Mouse (Mus musculus): ENCODE measurements around the gene Gm17949. TPM values are rescaled to one million over a fixed set of nuclear protein-coding genes. Genes with fewer than 3 reads are reported as not detected.

Gm17949 gene
- polyA plus RNA-seq, 1 experiment = 0.04 TPM

- TF ChIP-seq MYOG (IDR thresholded peaks at IDR 0.05; ENCODE audit: control insufficient read depth in 1 of 3, insufficient read depth in 1 of 3, insufficient read length in 2 of 3, low read depth in 2 of 3) = no peak
- no peak for TF ChIP-seq TCF3 (IDR thresholded peaks at IDR 0.05; ENCODE audit: insufficient read length, low read depth)
- TF ChIP-seq POLR2A (IDR thresholded peaks at IDR 0.05; ENCODE audit: insufficient read length, low read depth) = no peak
- peak in 1 of 3 experiments; percentile 13 for TF ChIP-seq MYOD1 (IDR thresholded peaks at IDR 0.05; ENCODE audit: control insufficient read depth in 1 of 3, insufficient read length in 2 of 3, low read depth in 2 of 3)
- TF ChIP-seq USF1 (IDR thresholded peaks at IDR 0.05; ENCODE audit: low read depth) = no peak
- no peak for TF ChIP-seq REST (IDR thresholded peaks at IDR 0.05; ENCODE audit: insufficient read depth, insufficient read length)
- Histone ChIP-seq H3K36me3 (ENCODE audit: control insufficient read depth, insufficient read depth) (no peaks in the 10 kb centered on the region), H3K27me3 (ENCODE audit: control insufficient read depth, insufficient read depth, insufficient read length) (peaks cover 56% of the 10 kb centered on the region), H3K79me2 (ENCODE audit: control insufficient read depth, insufficient read depth) (no peaks in the 10 kb centered on the region), H3ac (ENCODE audit: control insufficient read depth, insufficient read length) (no peak overlapping the region), H3K4me3 (no peak overlapping the region), H3K4me2 (ENCODE audit: low read depth) (no peak overlapping the region)
These were observed 34.5 kb upstream of the Gm17949 start for GRCm38 (mm10) chr17:56976531-56977390.

DNA sequence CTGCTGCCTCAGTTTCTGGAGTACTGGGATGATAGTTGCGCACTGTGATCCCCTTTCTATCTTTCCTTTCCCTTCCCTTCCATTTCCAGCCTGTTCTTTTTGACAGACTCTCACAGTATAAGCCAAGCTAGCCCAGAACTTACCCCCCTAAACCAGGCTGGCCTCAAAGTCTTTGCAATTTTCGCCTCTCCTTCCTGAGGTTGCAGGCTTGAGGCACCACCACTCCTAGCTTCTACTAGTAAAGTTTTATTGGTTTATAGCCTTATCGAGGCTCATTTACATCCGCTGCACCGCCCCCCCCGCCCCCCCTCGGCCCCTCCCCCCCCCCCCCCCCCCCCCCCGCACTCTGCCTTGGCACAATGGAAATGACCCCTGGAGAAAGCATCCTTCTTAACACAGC, 31.7 kb upstream of the Gm17949 start:
- no peaks in the 10 kb centered on the region for H3K79me2 ChIP-seq (ENCODE audit: control insufficient read depth, insufficient read depth)
- no peak overlapping the region for H3K4me3 ChIP-seq
- H3ac ChIP-seq (ENCODE audit: control insufficient read depth, insufficient read length) = no peak overlapping the region
- TF ChIP-seq SRF (IDR thresholded peaks at IDR 0.05; ENCODE audit: control insufficient read depth, insufficient read length, low read depth) (no peak), MYOD1 (IDR thresholded peaks at IDR 0.05; ENCODE audit: control insufficient read depth in 1 of 3, insufficient read length in 2 of 3, low read depth in 2 of 3) (no peak), CEBPB (IDR thresholded peaks at IDR 0.05; ENCODE audit: insufficient read depth, poor library complexity, severe bottlenecking) (no peak), E2F4 (IDR thresholded peaks at IDR 0.05; ENCODE audit: insufficient read depth) (no peak), TCF3 (IDR thresholded peaks at IDR 0.05; ENCODE audit: insufficient read length, low read depth) (no peak), POLR2A (IDR thresholded peaks at IDR 0.05; ENCODE audit: insufficient read length, low read depth) (no peak), POLR2AphosphoS2 (IDR thresholded peaks at IDR 0.05; ENCODE audit: insufficient read length, low read depth) (no peak), TCF12 (IDR thresholded peaks at IDR 0.05; ENCODE audit: insufficient read depth, poor library complexity, severe bottlenecking) (no peak), MYOG (IDR thresholded peaks at IDR 0.05; ENCODE audit: control insufficient read depth in 1 of 3, insufficient read depth in 1 of 3, insufficient read length in 2 of 3, low read depth in 2 of 3) (no peak), REST (IDR thresholded peaks at IDR 0.05; ENCODE audit: insufficient read depth, insufficient read length) (no peak), USF1 (IDR thresholded peaks at IDR 0.05; ENCODE audit: low read depth) (no peak), MAX (IDR thresholded peaks at IDR 0.05; ENCODE audit: low read depth) (no peak)
- H3K36me3 ChIP-seq (ENCODE audit: control insufficient read depth, insufficient read depth) = no peaks in the 10 kb centered on the region
- H3K27me3 ChIP-seq (ENCODE audit: control insufficient read depth, insufficient read depth, insufficient read length) = peaks cover 49% of the 10 kb centered on the region
- H3K4me2 ChIP-seq (ENCODE audit: low read depth) = no peak overlapping the region

DNA sequence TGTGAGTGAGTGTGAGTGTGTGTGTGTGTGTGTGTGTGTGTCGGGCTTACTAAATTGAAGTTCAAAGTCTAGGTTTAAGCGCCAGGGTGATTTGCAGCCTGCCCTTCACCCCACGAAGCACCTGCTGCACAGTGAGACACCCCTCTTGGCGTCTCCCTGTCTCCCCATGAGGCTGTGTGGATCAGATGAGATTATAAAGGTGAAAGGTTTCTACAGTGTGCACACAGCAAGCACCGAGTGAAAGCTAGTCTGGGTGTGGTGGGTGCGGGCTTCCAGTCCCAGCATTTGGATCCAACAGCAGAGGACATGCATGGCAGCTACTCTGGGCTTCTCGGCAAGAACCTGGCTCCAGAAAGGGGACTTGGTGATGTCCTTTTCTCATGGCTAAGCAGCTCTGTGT, 30.2 kb upstream of the Gm17949 start:
- Histone ChIP-seq H3K4me2 (ENCODE audit: low read depth) (no peak overlapping the region), H3K4me3 (no peak overlapping the region), H3K36me3 (ENCODE audit: control insufficient read depth, insufficient read depth) (no peaks in the 10 kb centered on the region), H3K79me2 (ENCODE audit: control insufficient read depth, insufficient read depth) (no peaks in the 10 kb centered on the region), H3K27me3 (ENCODE audit: control insufficient read depth, insufficient read depth, insufficient read length) (peaks cover 35% of the 10 kb centered on the region), H3ac (ENCODE audit: control insufficient read depth, insufficient read length) (no peak overlapping the region)
- TF ChIP-seq SRF (IDR thresholded peaks at IDR 0.05; ENCODE audit: control insufficient read depth, insufficient read length, low read depth) (no peak), CEBPB (IDR thresholded peaks at IDR 0.05; ENCODE audit: insufficient read depth, poor library complexity, severe bottlenecking) (no peak)

DNA sequence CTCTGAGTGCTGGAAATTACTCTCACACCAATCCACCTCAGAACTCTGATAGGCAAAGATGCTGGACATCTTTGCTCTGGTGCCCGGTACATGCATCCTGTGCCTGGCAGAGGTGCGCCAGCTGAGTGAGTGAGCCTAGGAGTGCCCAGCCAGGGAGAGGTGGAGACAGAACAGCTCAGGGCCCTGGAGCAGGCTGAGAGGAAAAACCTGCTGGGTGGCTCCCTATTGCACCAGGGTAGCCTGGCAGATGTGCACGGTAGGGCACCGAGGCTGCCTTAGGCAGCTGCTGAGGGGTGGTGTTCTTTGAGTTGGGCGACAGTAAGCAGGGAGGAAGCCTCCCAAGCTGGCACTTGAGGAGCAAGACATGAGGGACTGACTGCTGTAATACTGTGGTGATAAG, 29.3 kb upstream of the Gm17949 start, which contains the start of gene Acer1:
Gene Acer1 (minus strand): TSS at position 114 of the 400 bp plus-strand sequence.
- Histone ChIP-seq H3K4me3 (no peak within 1 kb of the TSS), H3K79me2 (ENCODE audit: control insufficient read depth, insufficient read depth) (no peaks in the 10 kb centered on the region), H3K27me3 (ENCODE audit: control insufficient read depth, insufficient read depth, insufficient read length) (peaks cover 26% of the 10 kb centered on the region), H3ac (ENCODE audit: control insufficient read depth, insufficient read length) (no peak within 1 kb of the TSS), H3K4me2 (ENCODE audit: low read depth) (no peak within 1 kb of the TSS), H3K36me3 (ENCODE audit: control insufficient read depth, insufficient read depth) (no peaks in the 10 kb centered on the region)
- TF ChIP-seq MYOD1 (IDR thresholded peaks at IDR 0.05; ENCODE audit: control insufficient read depth in 1 of 3, insufficient read length in 2 of 3, low read depth in 2 of 3) (no peak), SRF (IDR thresholded peaks at IDR 0.05; ENCODE audit: control insufficient read depth, insufficient read length, low read depth) (no peak), MAX (IDR thresholded peaks at IDR 0.05; ENCODE audit: low read depth) (no peak), MYOG (IDR thresholded peaks at IDR 0.05; ENCODE audit: control insufficient read depth in 1 of 3, insufficient read depth in 1 of 3, insufficient read length in 2 of 3, low read depth in 2 of 3) (no peak)

DNA sequence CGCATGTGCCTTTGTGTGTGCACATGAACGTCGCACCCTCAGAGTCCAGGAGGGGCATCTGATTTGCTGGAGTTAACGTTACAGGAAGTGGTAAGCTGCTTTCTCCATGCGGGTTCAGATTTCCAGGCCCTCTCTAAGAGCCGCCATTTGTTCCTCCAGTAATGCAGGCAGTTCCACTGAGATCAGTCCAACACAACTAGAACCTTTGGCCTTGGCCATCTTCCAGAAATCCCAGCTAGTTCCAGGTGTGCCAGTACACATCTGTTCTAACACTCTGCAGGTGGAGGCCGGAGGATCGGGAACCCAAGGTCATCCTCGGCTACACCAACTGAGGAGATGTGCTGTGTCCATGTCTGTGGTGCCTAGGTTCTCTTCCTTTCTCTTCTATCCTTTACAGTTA, 26.4 kb upstream of the Gm17949 start:
- H3K79me2 ChIP-seq (ENCODE audit: control insufficient read depth, insufficient read depth) = no peaks in the 10 kb centered on the region
- H3K27me3 ChIP-seq (ENCODE audit: control insufficient read depth, insufficient read depth, insufficient read length) = peaks cover 12% of the 10 kb centered on the region
- no peaks in the 10 kb centered on the region for H3K36me3 ChIP-seq (ENCODE audit: control insufficient read depth, insufficient read depth)
- H3ac ChIP-seq (ENCODE audit: control insufficient read depth, insufficient read length) = no peak overlapping the region
- no peak overlapping the region for H3K4me3 ChIP-seq
- TF ChIP-seq MAX (IDR thresholded peaks at IDR 0.05; ENCODE audit: low read depth) (no peak), USF1 (IDR thresholded peaks at IDR 0.05; ENCODE audit: low read depth) (no peak), SRF (IDR thresholded peaks at IDR 0.05; ENCODE audit: control insufficient read depth, insufficient read length, low read depth) (no peak), POLR2A (IDR thresholded peaks at IDR 0.05; ENCODE audit: insufficient read length, low read depth) (no peak), MYOD1 (IDR thresholded peaks at IDR 0.05; ENCODE audit: control insufficient read depth in 1 of 3, insufficient read length in 2 of 3, low read depth in 2 of 3) (no peak), POLR2AphosphoS2 (IDR thresholded peaks at IDR 0.05; ENCODE audit: insufficient read length, low read depth) (no peak), TCF12 (IDR thresholded peaks at IDR 0.05; ENCODE audit: insufficient read depth, poor library complexity, severe bottlenecking) (no peak)
- H3K4me2 ChIP-seq (ENCODE audit: low read depth) = no peak overlapping the region
